Mouse (Mus musculus) megakaryocyte, embryonic 14.5 days (primary cell): ENCODE results near the gene Stpg1.

ENCODE experiments used
- FLI1 ChIP-seq: IDR thresholded peaks from 2 replicates; pipeline ENCODE4 v1.6.1; 2012; ENCODE audit warnings: low read length, inconsistent platforms, mixed read lengths
- GATA1 ChIP-seq: IDR thresholded peaks from 3 replicates; pipeline ENCODE4 v1.6.1; 2012; ENCODE audit warnings: mixed read lengths, low read length, inconsistent platforms, borderline replicate concordance

- TF ChIP-seq FLI1 = no peak
- TF ChIP-seq GATA1 = no peak
These were observed 72.9 kb downstream of the Stpg1 start for GRCm38 (mm10) chr4:135567484-135567883.
